Mouse (Mus musculus): ENCODE data around the gene Flrt1. TPM values are rescaled to one million over a fixed set of nuclear protein-coding genes. Genes with fewer than 3 reads are reported as not detected.
"Not testable (repeated sequence)": the region's sequence is repeated elsewhere in the genome, so short reads cannot be mapped to it uniquely, and the experiment has no call there.

The Flrt1 gene
- polyA plus RNA-seq, 1 experiment from 2014 or later, result 3.0 TPM

DNA sequence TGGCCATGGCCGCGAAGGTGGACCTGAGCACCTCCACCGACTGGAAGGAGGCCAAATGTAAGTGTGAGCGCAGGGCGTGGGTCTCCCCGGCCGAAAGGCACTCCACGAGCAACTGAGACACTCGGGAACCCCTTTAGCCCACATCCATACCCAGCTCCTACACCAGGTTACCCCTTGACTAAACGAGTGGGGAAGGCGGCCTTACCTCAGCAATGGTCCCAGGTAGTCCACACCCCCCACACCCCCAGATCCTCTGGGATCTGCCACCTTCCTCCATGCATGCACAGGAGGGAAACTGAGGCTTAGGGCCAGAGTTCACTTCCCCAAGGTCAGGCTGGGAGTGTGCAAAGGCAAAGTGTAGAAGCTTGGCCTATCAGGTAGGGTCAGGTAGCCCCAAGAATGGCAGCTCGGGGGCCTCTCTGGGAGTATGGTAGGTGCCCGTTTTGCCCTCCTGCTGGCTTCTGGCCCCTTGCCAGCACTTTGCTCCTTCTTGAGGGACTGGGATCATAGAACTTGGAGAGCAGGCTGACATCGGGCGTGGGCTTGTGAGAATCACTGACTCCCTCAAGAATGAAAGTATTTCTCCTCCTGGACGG is 48.3 kb downstream of the Flrt1 start:
- no peaks in the 10 kb centered on the region for H3K36me3 ChIP-seq (ENCODE audit: control insufficient read depth, insufficient read depth, low read length)
- 3% methylated on average over 16 of the region's 16 CpGs for WGBS
- H3K9me3 ChIP-seq (ENCODE audit: control insufficient read depth, low read length), result no peaks in the 10 kb centered on the region
- DNase-seq (ENCODE audit: low spot score) (peak; percentile 34), ATAC-seq (ENCODE audit: insufficient number of reproducible peaks, low FRiP score, low TSS enrichment, low read depth) (peak; percentile 19; the same call in 1 of the 2 replicates)
- H3K4me3 ChIP-seq (ENCODE audit: low read depth, low read length), result peak overlapping the region; percentile 68
- H3K27ac ChIP-seq (replicated peaks; ENCODE audit: low read depth, low read length), result 0 out of 2 replicates have a peak overlapping the region, but pooled peaks have one; percentile 4
- H3K27me3 ChIP-seq (ENCODE audit: control insufficient read depth, insufficient read depth, low read length), result peaks cover 4% of the 10 kb centered on the region; the same call in 1 of the 2 replicates
- H3K9ac ChIP-seq (ENCODE audit: low read length), result no peak overlapping the region; the same call in 1 of the 2 replicates
- peak overlapping the region; percentile 100 for H3K4me2 ChIP-seq (ENCODE audit: low read depth, severe bottlenecking)
- H3K4me1 ChIP-seq (ENCODE audit: control insufficient read depth, insufficient read depth, low read length), result peaks cover 16% of the 10 kb centered on the region; the same call in 1 of the 2 replicates

DNA sequence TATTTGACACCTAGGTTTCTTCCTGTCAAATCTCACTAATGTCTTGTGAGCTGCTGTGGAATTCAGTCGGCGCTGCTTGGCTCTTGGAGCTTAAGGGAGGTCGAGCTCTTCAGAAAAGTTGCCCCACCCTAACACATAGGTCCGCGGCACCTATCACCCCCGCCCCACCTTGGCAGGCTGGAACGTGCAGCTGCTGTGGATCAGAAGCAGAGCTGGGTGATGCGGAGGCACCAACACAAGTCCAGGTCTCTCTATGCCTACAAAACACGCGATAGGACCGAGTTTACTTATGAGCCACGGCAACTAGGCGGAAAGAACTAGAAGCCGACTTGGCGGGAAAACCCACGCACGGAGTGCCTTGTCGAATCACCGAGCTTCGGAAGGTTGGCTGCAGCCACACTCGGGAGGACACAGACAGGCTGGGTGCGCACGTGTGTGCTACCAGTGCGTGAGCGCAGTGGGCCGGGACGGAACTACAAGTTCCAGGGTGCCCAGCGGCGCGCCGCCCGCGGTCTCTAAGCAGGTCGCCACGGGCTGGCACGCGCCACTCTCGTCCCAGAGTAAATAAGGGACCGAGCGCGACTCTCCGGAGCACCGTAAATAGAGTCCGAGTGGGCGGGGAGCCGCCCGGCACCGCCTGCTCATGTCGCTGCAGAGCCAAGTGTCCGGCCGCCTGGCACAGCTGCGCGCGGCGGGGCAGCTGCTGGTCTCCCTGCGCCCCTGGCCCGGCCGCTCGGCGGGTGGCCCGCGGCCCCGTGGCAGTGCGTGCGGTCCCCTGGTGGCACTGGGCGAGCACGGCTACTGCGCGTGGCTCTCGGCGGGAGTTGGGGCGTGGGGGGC is 49.1 kb downstream of the Flrt1 start, which contains the start of gene Macrod1:
Gene Macrod1, plus strand, starts transcription at position 563 of the 840 bp plus-strand sequence.
- WGBS, result 1% methylated on average over 67 of the region's 72 CpGs
- Histone ChIP-seq H3K9me3 (ENCODE audit: control insufficient read depth, low read length) (no peaks in the 10 kb centered on the region), H3K9ac (ENCODE audit: low read length) (peak within 1 kb of the TSS; percentile 50), H3K27me3 (ENCODE audit: control insufficient read depth, insufficient read depth, low read length) (peaks cover 4% of the 10 kb centered on the region; the same call in 1 of the 2 replicates), H3K27ac (replicated peaks; ENCODE audit: low read depth, low read length) (0 out of 2 replicates have a peak within 1 kb of the TSS, but pooled peaks have one; percentile 4), H3K36me3 (ENCODE audit: control insufficient read depth, insufficient read depth, low read length) (no peaks in the 10 kb centered on the region), H3K4me3 (ENCODE audit: low read depth, low read length) (peak within 1 kb of the TSS; percentile 68), H3K4me2 (ENCODE audit: low read depth, severe bottlenecking) (peak within 1 kb of the TSS; percentile 100), H3K4me1 (ENCODE audit: control insufficient read depth, insufficient read depth, low read length) (peaks cover 16% of the 10 kb centered on the region; the same call in 1 of the 2 replicates)
- ATAC-seq (ENCODE audit: insufficient number of reproducible peaks, low FRiP score, low TSS enrichment, low read depth), result peak; percentile 73
- DNase-seq (ENCODE audit: low spot score), result peak; percentile 79

DNA sequence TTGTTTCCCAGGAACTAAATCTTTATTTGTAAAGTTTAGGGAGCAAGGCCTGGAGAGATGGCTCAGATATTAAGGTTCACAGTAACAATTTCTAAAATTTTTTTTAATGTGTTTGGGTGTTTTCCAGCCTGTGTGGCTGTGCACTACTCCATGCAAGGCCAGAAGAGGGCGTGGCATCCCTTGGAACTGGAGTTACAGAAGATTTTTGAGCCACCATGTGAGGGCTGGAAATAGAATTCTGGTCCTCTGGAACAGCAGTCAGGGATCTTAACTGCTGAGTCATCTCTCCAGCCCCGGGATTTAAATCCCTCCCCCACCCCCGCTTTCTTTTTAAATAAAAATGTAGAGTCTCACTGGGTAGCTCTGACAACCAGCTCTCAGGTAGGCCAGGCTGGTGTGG is 50.4 kb downstream of the Flrt1 start:
- no peak overlapping the region for H3K4me3 ChIP-seq (ENCODE audit: low read depth, low read length)
- peaks cover 4% of the 10 kb centered on the region; the same call in 1 of the 2 replicates for H3K27me3 ChIP-seq (ENCODE audit: control insufficient read depth, insufficient read depth, low read length)
- no peak overlapping the region for H3K9ac ChIP-seq (ENCODE audit: low read length)
- H3K27ac ChIP-seq (replicated peaks; ENCODE audit: low read depth, low read length), result no peak overlapping the region
- ATAC-seq (ENCODE audit: insufficient number of reproducible peaks, low FRiP score, low TSS enrichment, low read depth) (no peak), DNase-seq (ENCODE audit: low spot score) (no peak)
- no peaks in the 10 kb centered on the region for H3K36me3 ChIP-seq (ENCODE audit: control insufficient read depth, insufficient read depth, low read length)
- H3K9me3 ChIP-seq (ENCODE audit: control insufficient read depth, low read length), result no peaks in the 10 kb centered on the region
- H3K4me2 ChIP-seq (ENCODE audit: low read depth, severe bottlenecking), result no peak overlapping the region
- H3K4me1 ChIP-seq (ENCODE audit: control insufficient read depth, insufficient read depth, low read length), result peaks cover 16% of the 10 kb centered on the region; the same call in 1 of the 2 replicates
- 57% methylated on average over 3 of the region's 3 CpGs for WGBS

DNA sequence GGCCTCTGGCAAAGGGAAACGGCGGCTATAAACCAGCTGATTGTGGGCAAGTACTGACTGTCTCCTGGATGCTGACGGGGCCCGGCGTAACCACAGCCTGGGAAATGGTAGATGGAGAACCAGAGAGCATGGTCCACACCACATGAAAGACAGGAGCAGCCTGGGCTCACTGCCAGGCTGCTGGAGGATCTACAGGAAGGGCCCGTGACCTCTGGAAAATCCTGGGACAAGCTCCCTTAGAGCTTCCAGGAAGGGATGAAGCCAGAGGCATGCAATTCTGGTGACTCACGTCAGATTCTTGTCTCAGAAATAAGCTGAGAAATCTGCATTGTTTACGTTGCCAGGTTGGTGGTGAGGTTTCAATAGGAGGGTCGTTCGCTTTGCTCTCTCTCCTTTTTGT is 50.8 kb downstream of the Flrt1 start:
- H3K27me3 ChIP-seq (ENCODE audit: control insufficient read depth, insufficient read depth, low read length), result peaks cover 4% of the 10 kb centered on the region; the same call in 1 of the 2 replicates
- H3K4me2 ChIP-seq (ENCODE audit: low read depth, severe bottlenecking), result no peak overlapping the region
- H3K4me1 ChIP-seq (ENCODE audit: control insufficient read depth, insufficient read depth, low read length), result peaks cover 16% of the 10 kb centered on the region; the same call in 1 of the 2 replicates
- no peak overlapping the region for H3K27ac ChIP-seq (replicated peaks; ENCODE audit: low read depth, low read length)
- WGBS, result 61% methylated on average over 10 of the region's 10 CpGs
- no peaks in the 10 kb centered on the region for H3K36me3 ChIP-seq (ENCODE audit: control insufficient read depth, insufficient read depth, low read length)
- H3K9ac ChIP-seq (ENCODE audit: low read length), result no peak overlapping the region
- no peaks in the 10 kb centered on the region for H3K9me3 ChIP-seq (ENCODE audit: control insufficient read depth, low read length)
- H3K4me3 ChIP-seq (ENCODE audit: low read depth, low read length), result no peak overlapping the region
- no peak for ATAC-seq (ENCODE audit: insufficient number of reproducible peaks, low FRiP score, low TSS enrichment, low read depth)
- DNase-seq (ENCODE audit: low spot score), result no peak

DNA sequence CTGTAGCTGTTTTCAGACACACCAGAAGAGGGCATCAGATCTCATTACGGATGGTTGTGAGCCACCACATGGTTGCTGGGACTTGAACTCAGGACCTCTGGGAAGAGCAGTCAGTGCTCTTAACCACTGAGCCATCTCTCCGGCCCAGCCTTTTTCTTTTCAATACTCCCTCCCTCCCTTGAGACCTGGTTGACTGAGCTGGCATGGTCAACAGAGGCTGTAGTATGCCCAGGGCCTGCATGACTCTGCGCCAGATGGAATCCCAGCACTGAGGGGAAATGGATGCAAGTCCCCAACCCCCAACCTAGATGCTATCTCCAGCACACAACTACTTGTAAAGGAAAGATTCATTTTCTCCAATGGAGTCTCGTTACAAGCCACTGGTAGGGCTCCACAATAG is 52.1 kb downstream of the Flrt1 start:
- H3K4me2 ChIP-seq (ENCODE audit: low read depth, severe bottlenecking); H3K9me3 ChIP-seq (ENCODE audit: control insufficient read depth, low read length); H3K36me3 ChIP-seq (ENCODE audit: control insufficient read depth, insufficient read depth, low read length); H3K4me3 ChIP-seq (ENCODE audit: low read depth, low read length); H3K27ac ChIP-seq (replicated peaks; ENCODE audit: low read depth, low read length); H3K27me3 ChIP-seq (ENCODE audit: control insufficient read depth, insufficient read depth, low read length); ATAC-seq (ENCODE audit: insufficient number of reproducible peaks, low FRiP score, low TSS enrichment, low read depth); H3K9ac ChIP-seq (ENCODE audit: low read length); DNase-seq (ENCODE audit: low spot score): not testable (repeated sequence)
- 88% methylated on average over 4 of the region's 4 CpGs for WGBS
- H3K4me1 ChIP-seq (ENCODE audit: control insufficient read depth, insufficient read depth, low read length), result peaks cover 16% of the 10 kb centered on the region; the same call in 1 of the 2 replicates

DNA sequence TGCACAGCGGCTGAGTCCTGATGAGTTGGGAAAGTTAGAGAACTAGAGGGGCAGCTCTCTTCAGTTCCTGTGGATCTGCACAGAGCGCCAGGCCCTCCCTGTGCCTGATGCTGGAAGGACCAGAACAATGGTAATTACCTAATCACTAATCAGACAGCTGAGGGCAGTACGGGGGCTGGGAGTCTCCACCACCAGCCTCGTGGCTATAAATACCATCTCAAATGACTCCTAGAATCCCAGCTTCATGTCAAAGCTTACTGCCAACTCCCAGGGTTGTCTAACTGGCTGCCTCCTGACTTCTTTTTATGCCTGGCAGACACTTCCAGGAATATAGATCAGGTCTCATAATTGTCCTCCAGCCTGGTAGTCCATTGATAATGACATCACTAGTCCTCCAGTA is 60.8 kb downstream of the Flrt1 start:
- no peak overlapping the region for H3K9ac ChIP-seq (ENCODE audit: low read length)
- ATAC-seq (ENCODE audit: insufficient number of reproducible peaks, low FRiP score, low TSS enrichment, low read depth), result no peak
- H3K4me3 ChIP-seq (ENCODE audit: low read depth, low read length), result no peak overlapping the region
- H3K4me2 ChIP-seq (ENCODE audit: low read depth, severe bottlenecking), result no peak overlapping the region
- H3K27ac ChIP-seq (replicated peaks; ENCODE audit: low read depth, low read length), result no peak overlapping the region
- 46% methylated on average over 4 of the region's 4 CpGs for WGBS
- H3K36me3 ChIP-seq (ENCODE audit: control insufficient read depth, insufficient read depth, low read length), result no peaks in the 10 kb centered on the region
- DNase-seq (ENCODE audit: low spot score), result no peak
- H3K9me3 ChIP-seq (ENCODE audit: control insufficient read depth, low read length), result no peaks in the 10 kb centered on the region
- no peaks in the 10 kb centered on the region for H3K27me3 ChIP-seq (ENCODE audit: control insufficient read depth, insufficient read depth, low read length)
- 0 out of 2 replicates have a peak, but pooled peaks cover 2% of the 10 kb centered on the region for H3K4me1 ChIP-seq (ENCODE audit: control insufficient read depth, insufficient read depth, low read length)

DNA sequence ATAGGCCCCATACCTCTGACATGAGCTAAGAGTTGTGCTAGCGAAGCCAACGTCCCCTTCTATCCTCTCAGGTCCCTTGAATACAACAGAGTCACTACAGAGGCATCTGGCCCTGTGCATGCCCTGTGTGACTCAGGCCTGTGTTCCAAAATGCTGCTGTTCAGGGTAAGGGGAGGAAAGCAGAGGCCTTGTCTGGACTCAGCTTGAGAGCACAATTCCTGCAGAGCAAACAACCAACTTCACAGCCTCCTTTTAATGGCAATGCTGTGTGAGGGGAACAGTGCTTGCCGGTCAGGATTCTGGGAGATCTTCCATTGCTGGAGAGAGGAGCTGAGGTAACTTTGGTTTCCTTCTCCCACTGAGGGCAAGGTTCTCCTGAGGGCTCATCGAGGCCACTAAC is 61.2 kb downstream of the Flrt1 start:
- WGBS, result 61% methylated on average over 4 of the region's 4 CpGs

More for the DNA sequence above, 61.2 kb downstream of the Flrt1 start:
- 0 out of 2 replicates have a peak, but pooled peaks cover 2% of the 10 kb centered on the region for H3K4me1 ChIP-seq (ENCODE audit: control insufficient read depth, insufficient read depth, low read length)
- ATAC-seq (ENCODE audit: insufficient number of reproducible peaks, low FRiP score, low TSS enrichment, low read depth) (no peak), DNase-seq (ENCODE audit: low spot score) (no peak)
- H3K27ac ChIP-seq (replicated peaks; ENCODE audit: low read depth, low read length), result no peak overlapping the region
- H3K4me3 ChIP-seq (ENCODE audit: low read depth, low read length), result no peak overlapping the region
- no peaks in the 10 kb centered on the region for H3K9me3 ChIP-seq (ENCODE audit: control insufficient read depth, low read length)
- no peak overlapping the region for H3K9ac ChIP-seq (ENCODE audit: low read length)
- H3K4me2 ChIP-seq (ENCODE audit: low read depth, severe bottlenecking), result no peak overlapping the region
- H3K36me3 ChIP-seq (ENCODE audit: control insufficient read depth, insufficient read depth, low read length), result no peaks in the 10 kb centered on the region
- no peaks in the 10 kb centered on the region for H3K27me3 ChIP-seq (ENCODE audit: control insufficient read depth, insufficient read depth, low read length)

Data from limb, embryonic 11.5 days (tissue).